Mouse (Mus musculus): ENCODE data around the gene Stab2. TPM values are rescaled to one million over a fixed set of nuclear protein-coding genes. Genes with fewer than 3 reads are reported as not detected.

Stab2 gene
- total RNA-seq, 4 experiments from 2014 or later = 0.22 to 1.2 (median 0.25) TPM

GRCm38 (mm10) chr10:86825871-86826522 is 181.8 kb downstream of the Stab2 start:
- no peak for DNase-seq

GRCm38 (mm10) chr10:86824871-86825270 is 183.0 kb downstream of the Stab2 start:
- DNase-seq = no peak

GRCm38 (mm10) chr10:86824093-86824492 is 183.7 kb downstream of the Stab2 start:
- DNase-seq = no peak

GRCm38 (mm10) chr10:86821014-86821413 is 186.8 kb downstream of the Stab2 start:
- no peak for DNase-seq

GRCm38 (mm10) chr10:86819649-86820165 is 188.1 kb downstream of the Stab2 start:
- DNase-seq = no peak

- DNase-seq = no peak
Measured at GRCm38 (mm10) chr10:86815133-86815532, 192.7 kb downstream of the Stab2 start.

- DNase-seq = peak; percentile 69
Measured at GRCm38 (mm10) chr10:86814292-86815131, 193.3 kb downstream of the Stab2 start.

GRCm38 (mm10) chr10:86810612-86811011 is 197.2 kb downstream of the Stab2 start:
- no peak for DNase-seq

- no peak for DNase-seq
Measured at GRCm38 (mm10) chr10:86810000-86810399, 197.8 kb downstream of the Stab2 start.

GRCm38 (mm10) chr10:86808013-86808758 is 199.6 kb downstream of the Stab2 start:
- no peak for DNase-seq

- no peak for DNase-seq
Measured at GRCm38 (mm10) chr10:86807362-86807761, 200.5 kb downstream of the Stab2 start.

- DNase-seq = no peak
Measured at GRCm38 (mm10) chr10:86796073-86796741, 211.6 kb downstream of the Stab2 start.

- DNase-seq = no peak
Measured at GRCm38 (mm10) chr10:86794794-86795535, 212.9 kb downstream of the Stab2 start.

- DNase-seq = no peak
Measured at GRCm38 (mm10) chr10:86794196-86794595, 213.6 kb downstream of the Stab2 start.

- DNase-seq = peak; percentile 68
Measured at GRCm38 (mm10) chr10:86793509-86793951, 214.3 kb downstream of the Stab2 start.

GRCm38 (mm10) chr10:86791507-86792184 is 216.2 kb downstream of the Stab2 start:
- no peak for DNase-seq
